Mouse (Mus musculus) small intestine, adult 2 months (tissue): ENCODE results near the gene Morc2a.
"Not testable (repeated sequence)": the region's sequence is repeated elsewhere in the genome, so short reads cannot be mapped to it uniquely, and the experiment has no call there.

Experiments used
- CTCF ChIP-seq: fragments of 200-500 bp; IDR thresholded peaks from 2 replicates; pipeline ENCODE4 v1.5.1; 2012; ENCODE audit warnings: low read depth, mild to moderate bottlenecking, control low read depth, inconsistent platforms, low read length, moderate library complexity, mixed read lengths; ENCODE audit not compliant: insufficient replicate concordance, insufficient read length; ENCODE audit errors: extremely low read depth
- POLR2A ChIP-seq: fragments of 200-500 bp; IDR thresholded peaks from 2 replicates; pipeline ENCODE4 v1.6.1; 2012; ENCODE audit warnings: low read depth, mild to moderate bottlenecking, control low read depth, inconsistent platforms, low read length, moderate library complexity

GRCm38 (mm10) chr11:3602687-3603086 lies 46.3 kb upstream of the Morc2a start:
- peak; percentile 42; the same call in 1 of the 2 replicates for TF ChIP-seq CTCF
- TF ChIP-seq POLR2A, result not testable (repeated sequence)
